Comparison of ENCODE assay signal across 17 mouse cellular contexts in the genomic region with DNA sequence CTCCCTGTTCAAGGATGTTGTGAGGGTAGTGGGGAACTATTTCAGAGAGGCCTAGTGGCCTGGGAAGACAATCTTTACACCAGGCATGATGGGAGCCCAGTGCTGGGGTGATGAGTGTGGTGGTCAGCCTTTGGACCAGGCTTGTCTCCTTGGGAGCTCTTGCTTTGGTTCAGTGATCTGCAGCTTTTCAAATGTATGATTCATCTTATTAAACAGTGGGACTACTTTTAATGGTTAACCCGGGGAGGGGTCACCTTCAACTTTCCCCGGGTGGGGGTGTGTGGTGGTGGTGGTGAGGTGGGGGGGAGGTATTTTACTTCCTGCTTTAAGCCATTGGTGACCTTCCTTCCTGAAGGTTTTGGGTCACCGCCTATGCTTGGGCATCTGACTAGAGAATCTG. TPM values are rescaled to one million over a fixed set of nuclear protein-coding genes. Genes with fewer than 3 reads are reported as not detected.
DNase-seq lines count a peak whose midpoint lies in the region; ATAC-seq lines count a peak whose summit lies in the region.
"Had no signal": no experiment of that assay in that cellular context is flagged by ENCODE, and none has a peak within 500 bp of the region (broad histone marks: within the 10 kb centered on the region; RNA-seq: fewer than 3 reads in every experiment).

No protein-coding gene starts in this region.

- ATAC-seq in hindbrain, embryonic 13.5 days (ENCODE audit: low FRiP score): no peak
- ATAC-seq in hindbrain, embryonic 16.5 days: no peak
- ATAC-seq in midbrain, embryonic 14.5 days (ENCODE audit: low FRiP score, low TSS enrichment): no peak

- intact Hi-C loops in left cerebral cortex, postnatal 10 days (cut with DNase I): no loop called here

- H3K36me3 ChIP-seq in hindbrain, embryonic 13.5 days: 0 out of 2 replicates have a peak, but pooled peaks cover 2% of the 10 kb centered on the region
- no peaks in the 10 kb centered on the region for H3K36me3 ChIP-seq in hindbrain, embryonic 16.5 days (ENCODE audit: control insufficient read depth, insufficient read depth, low read length)
- no peaks in the 10 kb centered on the region for H3K36me3 ChIP-seq in midbrain, embryonic 14.5 days (ENCODE audit: control insufficient read depth, insufficient read depth, low read length)
- H3K36me3 ChIP-seq: heart, embryonic 15.5 days; limb, embryonic 13.5 days; stomach, embryonic 15.5 days had no signal

- WGBS in hindbrain, embryonic 13.5 days: 76% methylated on average over 3 of the region's 3 CpGs
- WGBS in hindbrain, embryonic 16.5 days: 78% methylated on average over 3 of the region's 3 CpGs
- 93% methylated on average over 3 of the region's 3 CpGs for WGBS in midbrain, embryonic 14.5 days

- DNase-seq in kidney, adult 9 months: peak; percentile 94
- DNase-seq in midbrain, embryonic 14.5 days: no peak
- no peak for DNase-seq in right cerebral cortex, postnatal 36 days (ENCODE audit: low spot score in 2 of 2)
- no peak for DNase-seq in left cerebral cortex, postnatal 10 days (ENCODE audit: extremely low spot score in 1 of 2, low spot score in 2 of 2)
- DNase-seq: embryo, embryonic 11 days; lung, adult 18-20 months; thymus, postnatal 4 days had no signal

- H3K27ac ChIP-seq in hindbrain, embryonic 13.5 days: no peak overlapping the region
- H3K27ac ChIP-seq in hindbrain, embryonic 16.5 days (ENCODE audit: low read depth, low read length): no peak overlapping the region
- H3K27ac ChIP-seq in brown adipose tissue, adult 24 weeks (replicated peaks; ENCODE audit: low read depth, low read length): 0 out of 2 replicates have a peak overlapping the region, but pooled peaks have one; percentile 42
- H3K27ac ChIP-seq in midbrain, embryonic 14.5 days (replicated peaks; ENCODE audit: low read depth, low read length): no peak overlapping the region
- H3K27ac ChIP-seq: gastrocnemius, adult 2 months; heart, embryonic 15.5 days; limb, embryonic 13.5 days; stomach, embryonic 15.5 days had no signal

- H3K4me1 ChIP-seq in hindbrain, embryonic 13.5 days (replicated peaks): peaks cover 28% of the 10 kb centered on the region
- peaks cover 13% of the 10 kb centered on the region for H3K4me1 ChIP-seq in hindbrain, embryonic 16.5 days (ENCODE audit: control insufficient read depth, insufficient read depth, low read depth, low read length)
- H3K4me1 ChIP-seq in brown adipose tissue, adult 24 weeks (ENCODE audit: control insufficient read depth, insufficient read depth, insufficient read length, low read length): peaks cover 5% of the 10 kb centered on the region; the same call in 1 of the 2 replicates
- H3K4me1 ChIP-seq in midbrain, embryonic 14.5 days (ENCODE audit: control insufficient read depth, insufficient read depth, low read length): peaks cover 7% of the 10 kb centered on the region; the same call in 1 of the 2 replicates

- peaks cover 55% of the 10 kb centered on the region for H3K27me3 ChIP-seq in hindbrain, embryonic 13.5 days
- peaks cover 6% of the 10 kb centered on the region for H3K27me3 ChIP-seq in hindbrain, embryonic 16.5 days (replicated peaks; ENCODE audit: control insufficient read depth, insufficient read depth, low read length)
- peaks cover 16% of the 10 kb centered on the region for H3K27me3 ChIP-seq in midbrain, embryonic 14.5 days (ENCODE audit: control insufficient read depth, insufficient read depth, low read length)

- H3K4me3 ChIP-seq in hindbrain, embryonic 13.5 days: no peak overlapping the region
- H3K4me3 ChIP-seq in hindbrain, embryonic 16.5 days (ENCODE audit: low read length): no peak overlapping the region
- peak overlapping the region; percentile 60; the same call in 1 of the 2 replicates for H3K4me3 ChIP-seq in brown adipose tissue, adult 24 weeks (ENCODE audit: insufficient read depth, low read depth, low read length)
- no peak overlapping the region for H3K4me3 ChIP-seq in midbrain, embryonic 14.5 days (replicated peaks; ENCODE audit: low read depth, low read length)

- H3K4me2 ChIP-seq in hindbrain, embryonic 13.5 days: no peak overlapping the region
- H3K4me2 ChIP-seq in hindbrain, embryonic 16.5 days (ENCODE audit: low read length): no peak overlapping the region; the same call in none of the 2 replicates
- peak overlapping the region; percentile 78; the same call in 1 of the 2 replicates for H3K4me2 ChIP-seq in midbrain, embryonic 14.5 days (ENCODE audit: low read length)

- H3K9me3 ChIP-seq in hindbrain, embryonic 13.5 days: no peaks in the 10 kb centered on the region
- no peaks in the 10 kb centered on the region for H3K9me3 ChIP-seq in hindbrain, embryonic 16.5 days (ENCODE audit: control insufficient read depth, low read length)
- no peaks in the 10 kb centered on the region for H3K9me3 ChIP-seq in midbrain, embryonic 14.5 days (ENCODE audit: control insufficient read depth, low read length)
- H3K9me3 ChIP-seq: heart, embryonic 15.5 days; limb, embryonic 13.5 days; stomach, embryonic 15.5 days had no signal

- H3K9ac ChIP-seq in hindbrain, embryonic 13.5 days: 0 out of 2 replicates have a peak overlapping the region, but pooled peaks have one; percentile 77
- H3K9ac ChIP-seq in hindbrain, embryonic 16.5 days (ENCODE audit: low read depth, low read length): no peak overlapping the region
- no peak overlapping the region for H3K9ac ChIP-seq in midbrain, embryonic 14.5 days (replicated peaks; ENCODE audit: low read length)

RNA-seq across cellular contexts. Expression of a gene that starts 1.8 kb away (rescaled TPM):
- 13.1 and 13.2 TPM in 2 replicates for polyA plus RNA-seq in hindbrain, embryonic 13.5 days (2015; fragmentation: Nextera tagmentation; extraction: Ambion mirVana)
- polyA plus RNA-seq in hindbrain, embryonic 16.5 days (2015; fragmentation: Nextera tagmentation; extraction: Ambion mirVana): 31.7 and 34.3 TPM in 2 replicates
- 2.3 and 2.9 TPM in 2 replicates for polyA plus RNA-seq in brown adipose tissue, adult 24 weeks (2012; ENCODE audit: insufficient read depth, insufficient read length, missing spikeins)
- polyA plus RNA-seq in midbrain, embryonic 14.5 days (2014; fragmentation: Nextera tagmentation; extraction: Ambion mirVana): 14.2 and 17.8 TPM in 2 replicates
- 10 to 100 TPM; 17.1 to 17.3 TPM for total RNA-seq in left cerebral cortex, postnatal 10 days (2021)

RNA-seq across cellular contexts. Expression of a gene that starts 18.7 kb away (rescaled TPM):
- polyA plus RNA-seq in hindbrain, embryonic 13.5 days (2015; fragmentation: Nextera tagmentation; extraction: Ambion mirVana): 0.47 and 0.85 TPM in 2 replicates
- polyA plus RNA-seq in hindbrain, embryonic 16.5 days (2015; fragmentation: Nextera tagmentation; extraction: Ambion mirVana): 0.59 and 0.71 TPM in 2 replicates
- polyA plus RNA-seq in brown adipose tissue, adult 24 weeks (2012; ENCODE audit: insufficient read depth, insufficient read length, missing spikeins): 3.4 and 5.1 TPM in 2 replicates
- polyA plus RNA-seq in midbrain, embryonic 14.5 days (2014; fragmentation: Nextera tagmentation; extraction: Ambion mirVana): 0.17 and 0.32 TPM in 2 replicates
- 1 to 10 TPM; 1.3 to 1.8 TPM for total RNA-seq in left cerebral cortex, postnatal 10 days (2021)

RNA-seq across cellular contexts. Expression of a gene that starts 26.5 kb away (rescaled TPM):
- polyA plus RNA-seq in hindbrain, embryonic 13.5 days (2015; fragmentation: Nextera tagmentation; extraction: Ambion mirVana): 14.7 and 15.0 TPM in 2 replicates
- 11.4 and 13.8 TPM in 2 replicates for polyA plus RNA-seq in hindbrain, embryonic 16.5 days (2015; fragmentation: Nextera tagmentation; extraction: Ambion mirVana)
- 1.2 and 2.3 TPM in 2 replicates for polyA plus RNA-seq in brown adipose tissue, adult 24 weeks (2012; ENCODE audit: insufficient read depth, insufficient read length, missing spikeins)
- polyA plus RNA-seq in midbrain, embryonic 14.5 days (2014; fragmentation: Nextera tagmentation; extraction: Ambion mirVana): 14.6 and 17.5 TPM in 2 replicates
- total RNA-seq in left cerebral cortex, postnatal 10 days (2021): 1 to 10 TPM; 5.8 to 6.8 TPM

RNA-seq across cellular contexts. Expression of a gene that starts 34.6 kb away (rescaled TPM):
- not detected in 2 replicates for polyA plus RNA-seq in hindbrain, embryonic 13.5 days (2015; fragmentation: Nextera tagmentation; extraction: Ambion mirVana)
- polyA plus RNA-seq in hindbrain, embryonic 16.5 days (2015; fragmentation: Nextera tagmentation; extraction: Ambion mirVana): 0.87 TPM in 1 of 2 replicates, not detected in the other
- polyA plus RNA-seq in brown adipose tissue, adult 24 weeks (2012; ENCODE audit: insufficient read depth, insufficient read length, missing spikeins): not detected in 2 replicates
- 0.94 TPM in 1 of 2 replicates, not detected in the other for polyA plus RNA-seq in midbrain, embryonic 14.5 days (2014; fragmentation: Nextera tagmentation; extraction: Ambion mirVana)
- total RNA-seq in left cerebral cortex, postnatal 10 days (2021): not detected
- total RNA-seq: adrenal gland, postnatal 14 days; gastrocnemius, adult 2 months; layer of hippocampus, postnatal 10 days had no signal
- polyA plus RNA-seq: heart, embryonic 15.5 days; limb, embryonic 13.5 days; small intestine, adult 2 months; stomach, embryonic 15.5 days had no signal

RNA-seq across cellular contexts. Expression of a gene that starts 34.7 kb away (rescaled TPM):
- 39.3 and 41.8 TPM in 2 replicates for polyA plus RNA-seq in hindbrain, embryonic 13.5 days (2015; fragmentation: Nextera tagmentation; extraction: Ambion mirVana)
- polyA plus RNA-seq in hindbrain, embryonic 16.5 days (2015; fragmentation: Nextera tagmentation; extraction: Ambion mirVana): 41.9 and 45.6 TPM in 2 replicates
- polyA plus RNA-seq in brown adipose tissue, adult 24 weeks (2012; ENCODE audit: insufficient read depth, insufficient read length, missing spikeins): 14.1 and 17.4 TPM in 2 replicates
- polyA plus RNA-seq in midbrain, embryonic 14.5 days (2014; fragmentation: Nextera tagmentation; extraction: Ambion mirVana): 44.3 and 47.0 TPM in 2 replicates
- 10 to 100 TPM; 28.0 to 29.5 TPM for total RNA-seq in left cerebral cortex, postnatal 10 days (2021)
